Mouse (Mus musculus): ENCODE measurements around the gene Cstf1.

- TF ChIP-seq POLR2A (IDR thresholded peaks at IDR 0.05; ENCODE audit: control insufficient read depth, extremely low read depth, insufficient read depth, low read length, poor library complexity): no peak
- TF ChIP-seq CTCF (IDR thresholded peaks at IDR 0.05; ENCODE audit: borderline replicate concordance, control insufficient read depth, extremely low read depth, insufficient read depth, low read length, poor library complexity): no peak
Observed at GRCm38 (mm10) chr2:172344669-172345068, 25.8 kb upstream of the Cstf1 start.

Data from thymus, adult 2 months (tissue).